Mouse (Mus musculus): Measurements from ENCODE around the gene Zfp26. TPM values are rescaled to one million over a fixed set of nuclear protein-coding genes. Genes with fewer than 3 reads are reported as not detected.

The Zfp26 gene
- 5.3 and 5.6 TPM in 2 replicates for polyA plus RNA-seq (2015; fragmentation: Nextera tagmentation; extraction: Ambion mirVana)

GRCm38 (mm10) chr9:20459377-20460317 lies at the start of gene Zfp26:
TSS of gene Zfp26 (minus strand) at chr9:20460162.
- ATAC-seq, result peak; percentile 94
- Histone ChIP-seq H3K36me3 (ENCODE audit: control insufficient read depth, insufficient read depth) (peaks cover 18% of the 10 kb centered on the region; the same call in 1 of the 2 replicates), H3K9me3 (ENCODE audit: control insufficient read depth) (no peaks in the 10 kb centered on the region), H3K27ac (ENCODE audit: low read depth, low read length) (peak within 1 kb of the TSS; percentile 76), H3K4me1 (replicated peaks; ENCODE audit: control insufficient read depth, insufficient read depth, low read length) (no peaks in the 10 kb centered on the region), H3K4me2 (replicated peaks; ENCODE audit: low read depth) (peak within 1 kb of the TSS; percentile 69), H3K27me3 (replicated peaks; ENCODE audit: control insufficient read depth, insufficient read depth, low read length) (no peaks in the 10 kb centered on the region), H3K9ac (ENCODE audit: low read depth, low read length) (peak within 1 kb of the TSS; percentile 71), H3K4me3 (ENCODE audit: low read depth, low read length) (peak within 1 kb of the TSS; percentile 61)
- WGBS, result under 1% methylated on average over 46 of the region's 48 CpGs
- no peak for TF ChIP-seq CTCF (IDR thresholded peaks at IDR 0.05; ENCODE audit: low read depth)

DNA sequence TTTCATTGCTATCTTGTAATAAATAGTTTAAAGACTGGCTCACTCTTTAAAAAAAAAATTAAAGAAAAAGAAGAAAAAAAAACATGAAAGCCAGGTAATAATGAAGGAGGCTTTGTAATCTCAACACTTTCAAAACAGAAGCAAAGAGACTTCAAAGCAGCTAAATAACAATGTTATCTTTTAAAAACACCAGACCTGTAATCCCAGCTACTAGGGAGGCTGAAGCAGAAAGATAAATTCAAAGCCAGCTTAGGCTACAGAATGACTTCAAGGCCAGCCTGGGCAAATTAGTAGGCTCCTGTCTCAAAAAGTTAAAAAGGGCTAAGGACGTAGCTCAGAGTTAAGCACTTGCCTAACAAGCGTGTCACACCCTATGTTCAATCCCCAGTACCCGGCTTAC lies 49.7 kb upstream of the Zfp26 start:
- Histone ChIP-seq H3K27ac (ENCODE audit: low read depth, low read length) (0 out of 2 replicates have a peak overlapping the region, but pooled peaks have one; percentile 15), H3K27me3 (replicated peaks; ENCODE audit: control insufficient read depth, insufficient read depth, low read length) (no peaks in the 10 kb centered on the region), H3K9ac (ENCODE audit: low read depth, low read length) (no peak overlapping the region), H3K4me2 (replicated peaks; ENCODE audit: low read depth) (no peak overlapping the region), H3K36me3 (ENCODE audit: control insufficient read depth, insufficient read depth) (peaks cover 23% of the 10 kb centered on the region), H3K9me3 (ENCODE audit: control insufficient read depth) (no peaks in the 10 kb centered on the region), H3K4me1 (replicated peaks; ENCODE audit: control insufficient read depth, insufficient read depth, low read length) (no peaks in the 10 kb centered on the region), H3K4me3 (ENCODE audit: low read depth, low read length) (no peak overlapping the region)
- no peak for ATAC-seq
- 66% methylated on average over 3 of the region's 3 CpGs for WGBS
- no peak for TF ChIP-seq CTCF (IDR thresholded peaks at IDR 0.05; ENCODE audit: low read depth)

GRCm38 (mm10) chr9:20504801-20505200 lies 44.8 kb upstream of the Zfp26 start:
- Histone ChIP-seq H3K9me3 (ENCODE audit: control insufficient read depth) (no peaks in the 10 kb centered on the region), H3K36me3 (ENCODE audit: control insufficient read depth, insufficient read depth) (peaks cover 65% of the 10 kb centered on the region), H3K27me3 (replicated peaks; ENCODE audit: control insufficient read depth, insufficient read depth, low read length) (no peaks in the 10 kb centered on the region), H3K4me1 (replicated peaks; ENCODE audit: control insufficient read depth, insufficient read depth, low read length) (no peaks in the 10 kb centered on the region), H3K4me3 (ENCODE audit: low read depth, low read length) (no peak overlapping the region), H3K27ac (ENCODE audit: low read depth, low read length) (no peak overlapping the region), H3K9ac (ENCODE audit: low read depth, low read length) (no peak overlapping the region), H3K4me2 (replicated peaks; ENCODE audit: low read depth) (no peak overlapping the region)
- TF ChIP-seq CTCF (IDR thresholded peaks at IDR 0.05; ENCODE audit: low read depth), result no peak
- ATAC-seq, result no peak
- 91% methylated on average over 5 of the region's 5 CpGs for whole genome bisulfite sequencing

- H3K4me2 ChIP-seq (replicated peaks; ENCODE audit: low read depth), result peak overlapping the region; percentile 82
- no peaks in the 10 kb centered on the region for H3K9me3 ChIP-seq (ENCODE audit: control insufficient read depth)
- H3K36me3 ChIP-seq (ENCODE audit: control insufficient read depth, insufficient read depth), result peaks cover 20% of the 10 kb centered on the region
- WGBS, result 2% methylated on average over 9 of the region's 9 CpGs
- ATAC-seq, result 0 out of 2 replicates have a peak, but pooled peaks have one; percentile 9
- no peaks in the 10 kb centered on the region for H3K27me3 ChIP-seq (replicated peaks; ENCODE audit: control insufficient read depth, insufficient read depth, low read length)
- H3K4me3 ChIP-seq (ENCODE audit: low read depth, low read length), result peak overlapping the region; percentile 67
- TF ChIP-seq CTCF (IDR thresholded peaks at IDR 0.05; ENCODE audit: low read depth), result peak; percentile 56
- H3K9ac ChIP-seq (ENCODE audit: low read depth, low read length), result peak overlapping the region; percentile 89
- peak overlapping the region; percentile 92 for H3K27ac ChIP-seq (ENCODE audit: low read depth, low read length)
- H3K4me1 ChIP-seq (replicated peaks; ENCODE audit: control insufficient read depth, insufficient read depth, low read length), result 0 out of 2 replicates have a peak, but pooled peaks cover 3% of the 10 kb centered on the region
These were observed 33.3 kb upstream of the Zfp26 start for GRCm38 (mm10) chr9:20493281-20493680.

GRCm38 (mm10) chr9:20492527-20493233 lies 32.7 kb upstream of the Zfp26 start, which contains the start of gene Zfp426:
TSS of gene Zfp426 (minus strand) at chr9:20492746.
- TF ChIP-seq CTCF (IDR thresholded peaks at IDR 0.05; ENCODE audit: low read depth), result no peak
- under 1% methylated on average over 40 of the region's 40 CpGs for WGBS
- peaks cover 14% of the 10 kb centered on the region for H3K36me3 ChIP-seq (ENCODE audit: control insufficient read depth, insufficient read depth)
- peak within 1 kb of the TSS; percentile 82 for H3K4me2 ChIP-seq (replicated peaks; ENCODE audit: low read depth)
- no peaks in the 10 kb centered on the region for H3K9me3 ChIP-seq (ENCODE audit: control insufficient read depth)
- peak within 1 kb of the TSS; percentile 92 for H3K27ac ChIP-seq (ENCODE audit: low read depth, low read length)
- H3K9ac ChIP-seq (ENCODE audit: low read depth, low read length), result peak within 1 kb of the TSS; percentile 89
- peak; percentile 94 for ATAC-seq
- 0 out of 2 replicates have a peak, but pooled peaks cover 3% of the 10 kb centered on the region for H3K4me1 ChIP-seq (replicated peaks; ENCODE audit: control insufficient read depth, insufficient read depth, low read length)
- H3K27me3 ChIP-seq (replicated peaks; ENCODE audit: control insufficient read depth, insufficient read depth, low read length), result no peaks in the 10 kb centered on the region
- H3K4me3 ChIP-seq (ENCODE audit: low read depth, low read length), result peak within 1 kb of the TSS; percentile 67

Measured in intestine, postnatal 0 days (tissue).